Mouse (Mus musculus): ENCODE measurements around the gene Slc35b4. TPM values are rescaled to one million over a fixed set of nuclear protein-coding genes. Genes with fewer than 3 reads are reported as not detected.

The Slc35b4 gene
- 37.3 and 42.6 TPM in 2 replicates for polyA plus RNA-seq (2015; fragmentation: Nextera tagmentation; extraction: Ambion mirVana)

- WGBS, result under 1% methylated on average over 29 of the region's 29 CpGs
- 0 out of 2 replicates have a peak, but pooled peaks cover 4% of the 10 kb centered on the region for H3K4me1 ChIP-seq (replicated peaks)
- peak within 1 kb of the TSS; percentile 86 for H3K9ac ChIP-seq
- H3K4me3 ChIP-seq (replicated peaks), result peak within 1 kb of the TSS; percentile 81
- H3K27me3 ChIP-seq (replicated peaks), result no peaks in the 10 kb centered on the region
- peak within 1 kb of the TSS; percentile 66 for H3K4me2 ChIP-seq (replicated peaks)
- H3K27ac ChIP-seq, result peak within 1 kb of the TSS; percentile 71
- H3K9me3 ChIP-seq, result no peaks in the 10 kb centered on the region
- ATAC-seq, result peak; percentile 100
- no peaks in the 10 kb centered on the region for H3K36me3 ChIP-seq
Measured at GRCm38 (mm10) chr6:34176864-34177247, at the start of gene Slc35b4. Slc35b4 (minus strand) TSS chr6:34177111.

GRCm38 (mm10) chr6:34225004-34225599, 48.2 kb upstream of the Slc35b4 start:
- H3K4me2 ChIP-seq (replicated peaks), result no peak overlapping the region
- H3K27me3 ChIP-seq (replicated peaks), result no peaks in the 10 kb centered on the region
- no peaks in the 10 kb centered on the region for H3K4me1 ChIP-seq (replicated peaks)
- H3K9me3 ChIP-seq, result no peaks in the 10 kb centered on the region
- no peak overlapping the region for H3K27ac ChIP-seq
- 94% methylated on average over 3 of the region's 3 CpGs for WGBS
- ATAC-seq, result no peak
- H3K36me3 ChIP-seq, result no peaks in the 10 kb centered on the region
- no peak overlapping the region for H3K9ac ChIP-seq
- H3K4me3 ChIP-seq (replicated peaks), result no peak overlapping the region

DNA sequence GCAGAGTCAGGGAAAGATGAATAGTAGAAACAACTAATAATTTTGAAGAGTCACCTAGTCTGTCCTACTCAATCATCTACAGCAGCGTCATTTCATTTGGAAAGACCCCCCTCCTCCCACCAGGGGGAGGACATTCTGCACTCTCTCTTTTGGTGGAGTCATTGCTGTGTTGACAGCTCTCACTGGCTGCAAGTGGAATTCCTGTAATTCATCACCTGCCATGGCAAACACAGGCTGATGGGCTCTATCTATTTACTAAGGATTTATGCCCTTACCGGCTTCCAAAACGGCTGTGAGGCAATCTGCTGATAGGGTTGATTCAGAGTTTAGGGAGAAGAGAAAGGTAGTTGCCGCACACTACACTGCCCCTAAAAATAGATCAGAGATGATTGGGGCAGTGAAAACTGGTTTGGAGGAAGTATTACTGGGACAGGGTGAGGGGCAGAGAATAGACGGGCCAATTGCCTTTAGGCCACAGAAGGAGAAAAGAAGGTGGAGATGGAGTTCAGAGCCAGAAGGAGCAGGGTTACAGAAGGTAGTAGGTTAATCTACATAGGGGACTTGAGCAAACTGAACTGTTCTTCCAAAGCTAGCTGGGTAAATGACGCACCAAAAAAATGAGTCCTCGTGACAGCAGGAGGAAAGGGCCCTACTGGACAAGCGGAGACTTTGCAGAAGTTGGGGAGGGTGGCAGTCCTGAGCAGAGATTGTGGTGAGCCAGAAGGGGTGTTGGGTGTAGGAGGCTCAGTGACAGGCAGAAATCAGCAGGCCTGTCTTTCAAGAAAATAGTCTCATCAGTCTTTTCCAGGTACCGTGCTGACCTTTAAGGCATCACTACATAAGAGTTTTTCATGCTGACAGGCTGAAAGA, 39.8 kb upstream of the Slc35b4 start:
- H3K27me3 ChIP-seq (replicated peaks), result no peaks in the 10 kb centered on the region
- no peak overlapping the region for H3K4me3 ChIP-seq (replicated peaks)
- WGBS, result 26% methylated on average over 9 of the region's 9 CpGs
- no peak overlapping the region for H3K9ac ChIP-seq
- H3K9me3 ChIP-seq, result no peaks in the 10 kb centered on the region
- H3K27ac ChIP-seq, result no peak overlapping the region
- H3K4me1 ChIP-seq (replicated peaks), result no peaks in the 10 kb centered on the region
- no peak overlapping the region for H3K4me2 ChIP-seq (replicated peaks)
- no peaks in the 10 kb centered on the region for H3K36me3 ChIP-seq
- ATAC-seq, result no peak

DNA sequence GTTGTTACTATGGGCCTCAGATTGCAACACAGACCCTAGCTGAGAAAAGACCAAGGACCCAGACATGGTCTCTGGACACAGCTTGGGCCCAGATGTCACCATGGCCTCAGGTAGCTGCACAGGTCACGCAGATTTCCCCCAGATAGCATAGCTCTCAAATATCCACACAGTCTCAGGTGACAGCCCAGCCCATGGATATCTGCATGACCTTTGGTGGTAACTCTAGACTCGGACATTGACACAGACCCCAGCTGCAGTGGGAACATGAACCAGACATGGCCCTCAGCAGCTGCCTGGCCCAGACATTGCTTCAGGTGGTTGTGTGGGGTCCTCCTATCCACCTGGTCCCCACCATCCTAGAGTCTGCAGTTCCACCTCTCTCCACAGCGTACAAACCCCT, 28.8 kb upstream of the Slc35b4 start:
- WGBS, result 87% methylated on average over 3 of the region's 3 CpGs
- H3K9ac ChIP-seq, result no peak overlapping the region
- no peak overlapping the region for H3K27ac ChIP-seq
- no peak overlapping the region for H3K4me3 ChIP-seq (replicated peaks)
- H3K27me3 ChIP-seq (replicated peaks), result 0 out of 2 replicates have a peak, but pooled peaks cover 4% of the 10 kb centered on the region
- H3K36me3 ChIP-seq, result no peaks in the 10 kb centered on the region
- no peaks in the 10 kb centered on the region for H3K4me1 ChIP-seq (replicated peaks)
- H3K9me3 ChIP-seq, result no peaks in the 10 kb centered on the region
- ATAC-seq, result no peak
- H3K4me2 ChIP-seq (replicated peaks), result no peak overlapping the region

GRCm38 (mm10) chr6:34204971-34205572, 28.2 kb upstream of the Slc35b4 start:
- WGBS, result 68% methylated on average over 8 of the region's 8 CpGs
- no peak overlapping the region for H3K4me2 ChIP-seq (replicated peaks)
- H3K27ac ChIP-seq, result no peak overlapping the region
- H3K36me3 ChIP-seq, result no peaks in the 10 kb centered on the region
- no peak overlapping the region for H3K4me3 ChIP-seq (replicated peaks)
- H3K9ac ChIP-seq, result no peak overlapping the region
- ATAC-seq, result no peak
- 0 out of 2 replicates have a peak, but pooled peaks cover 4% of the 10 kb centered on the region for H3K27me3 ChIP-seq (replicated peaks)
- no peaks in the 10 kb centered on the region for H3K9me3 ChIP-seq
- no peaks in the 10 kb centered on the region for H3K4me1 ChIP-seq (replicated peaks)

DNA sequence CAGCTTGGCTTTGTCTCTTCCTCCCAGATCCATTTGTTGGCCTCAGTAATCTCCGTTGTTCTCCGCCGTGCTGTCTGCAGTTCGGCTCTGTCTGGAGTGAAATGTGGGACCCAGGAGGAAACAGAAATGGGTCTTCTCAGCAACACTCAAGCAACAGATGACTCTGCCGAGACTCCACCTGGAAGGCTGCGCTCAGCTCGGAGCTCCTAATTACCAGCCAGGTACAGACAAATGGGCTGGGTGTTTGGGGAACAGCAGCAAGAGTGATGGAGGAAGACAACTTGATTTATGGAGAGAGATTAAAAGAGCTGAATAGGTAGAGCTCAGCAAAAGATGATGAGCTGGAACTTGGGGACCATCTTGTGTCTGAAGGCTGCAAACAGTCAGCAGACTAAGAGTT, 26.6 kb upstream of the Slc35b4 start:
- no peak for ATAC-seq
- no peak overlapping the region for H3K4me2 ChIP-seq (replicated peaks)
- 65% methylated on average over 7 of the region's 7 CpGs for WGBS

DNA sequence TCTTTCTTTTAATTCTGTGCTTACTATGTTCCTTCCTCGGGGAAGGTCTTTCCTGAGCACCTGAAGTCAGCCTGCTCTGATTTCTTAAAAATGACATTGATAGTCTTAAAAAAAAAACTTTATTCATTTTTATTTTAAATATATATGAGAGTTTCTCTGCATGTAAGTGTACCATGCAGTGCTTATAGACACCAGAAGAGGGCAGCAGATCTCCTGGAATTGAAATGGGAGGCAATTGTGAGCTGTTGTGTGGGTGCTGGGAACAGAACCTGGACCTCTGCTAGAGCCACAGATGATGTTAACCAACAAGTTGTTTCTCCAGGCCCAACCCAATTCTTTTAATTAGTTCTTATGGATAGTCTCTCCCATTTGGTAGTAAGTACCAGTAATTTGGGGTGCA, 18.1 kb upstream of the Slc35b4 start:
- Histone ChIP-seq H3K9me3 (no peaks in the 10 kb centered on the region), H3K36me3 (no peaks in the 10 kb centered on the region), H3K27me3 (replicated peaks) (no peaks in the 10 kb centered on the region), H3K27ac (no peak overlapping the region), H3K9ac (no peak overlapping the region), H3K4me2 (replicated peaks) (no peak overlapping the region), H3K4me1 (replicated peaks) (no peaks in the 10 kb centered on the region), H3K4me3 (replicated peaks) (no peak overlapping the region)
- no peak for ATAC-seq
- 90% methylated on average over 1 of the region's 1 CpGs for WGBS

More for the DNA sequence above, 26.6 kb upstream of the Slc35b4 start:
- H3K9me3 ChIP-seq, result no peaks in the 10 kb centered on the region
- no peaks in the 10 kb centered on the region for H3K27me3 ChIP-seq (replicated peaks)
- H3K36me3 ChIP-seq, result no peaks in the 10 kb centered on the region
- no peak overlapping the region for H3K27ac ChIP-seq
- no peak overlapping the region for H3K9ac ChIP-seq
- no peak overlapping the region for H3K4me3 ChIP-seq (replicated peaks)
- H3K4me1 ChIP-seq (replicated peaks), result no peaks in the 10 kb centered on the region

GRCm38 (mm10) chr6:34193708-34194475, 17.0 kb upstream of the Slc35b4 start:
- H3K4me3 ChIP-seq (replicated peaks), result no peak overlapping the region
- no peaks in the 10 kb centered on the region for H3K27me3 ChIP-seq (replicated peaks)
- no peak overlapping the region for H3K27ac ChIP-seq
- H3K9ac ChIP-seq, result no peak overlapping the region
- H3K36me3 ChIP-seq, result no peaks in the 10 kb centered on the region
- H3K4me2 ChIP-seq (replicated peaks), result no peak overlapping the region
- H3K4me1 ChIP-seq (replicated peaks), result no peaks in the 10 kb centered on the region
- WGBS, result 47% methylated on average over 12 of the region's 12 CpGs
- no peaks in the 10 kb centered on the region for H3K9me3 ChIP-seq
- peak; percentile 28; the same call in 1 of the 2 replicates for ATAC-seq

DNA sequence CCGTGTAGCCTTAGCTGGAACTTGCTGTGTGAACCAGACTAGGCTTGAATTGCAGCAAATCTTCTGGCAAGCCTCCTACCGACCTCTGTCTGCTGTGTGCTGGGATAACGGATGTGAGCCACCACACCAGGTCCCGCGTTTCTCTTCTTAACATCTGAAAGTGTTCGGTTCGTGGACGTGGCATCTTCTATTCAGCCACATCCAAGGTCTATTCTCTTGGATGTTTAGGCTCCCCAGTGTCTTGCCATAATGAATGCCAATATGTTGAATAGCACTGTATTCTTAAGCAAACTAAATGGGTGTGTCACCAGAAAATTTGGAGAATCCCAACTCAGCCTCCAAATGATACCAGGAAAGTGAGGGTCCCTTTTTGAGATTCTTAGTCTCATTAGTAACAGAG, 14.5 kb upstream of the Slc35b4 start:
- ATAC-seq, result no peak
- 85% methylated on average over 8 of the region's 8 CpGs for WGBS
- Histone ChIP-seq H3K27me3 (replicated peaks) (no peaks in the 10 kb centered on the region), H3K4me1 (replicated peaks) (no peaks in the 10 kb centered on the region), H3K9ac (no peak overlapping the region), H3K36me3 (no peaks in the 10 kb centered on the region), H3K4me3 (replicated peaks) (no peak overlapping the region), H3K9me3 (no peaks in the 10 kb centered on the region), H3K27ac (no peak overlapping the region), H3K4me2 (replicated peaks) (no peak overlapping the region)

DNA sequence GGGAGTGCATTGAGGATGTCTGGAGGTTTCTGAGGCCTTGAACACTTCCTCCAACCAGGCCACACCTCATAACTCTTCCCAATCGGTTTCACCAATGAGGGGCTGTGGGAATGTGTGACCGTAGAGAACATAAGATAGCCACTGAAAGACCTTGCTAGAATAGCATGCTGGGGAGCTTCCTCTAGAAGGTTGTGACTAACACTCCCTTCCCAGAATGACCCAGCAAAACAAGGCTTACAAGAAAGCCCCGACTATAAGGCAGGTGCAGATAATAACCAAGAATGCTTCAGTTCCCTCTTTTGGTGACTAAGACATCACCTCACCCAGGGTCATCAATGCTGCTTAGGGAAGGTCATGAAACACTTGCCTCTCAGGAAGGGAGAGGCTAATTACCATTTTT, 12.6 kb upstream of the Slc35b4 start:
- Histone ChIP-seq H3K9ac (no peak overlapping the region), H3K4me1 (replicated peaks) (no peaks in the 10 kb centered on the region), H3K4me2 (replicated peaks) (no peak overlapping the region), H3K4me3 (replicated peaks) (no peak overlapping the region), H3K27ac (no peak overlapping the region), H3K36me3 (no peaks in the 10 kb centered on the region), H3K9me3 (no peaks in the 10 kb centered on the region), H3K27me3 (replicated peaks) (no peaks in the 10 kb centered on the region)
- no peak for ATAC-seq
- WGBS, result 87% methylated on average over 3 of the region's 3 CpGs

DNA sequence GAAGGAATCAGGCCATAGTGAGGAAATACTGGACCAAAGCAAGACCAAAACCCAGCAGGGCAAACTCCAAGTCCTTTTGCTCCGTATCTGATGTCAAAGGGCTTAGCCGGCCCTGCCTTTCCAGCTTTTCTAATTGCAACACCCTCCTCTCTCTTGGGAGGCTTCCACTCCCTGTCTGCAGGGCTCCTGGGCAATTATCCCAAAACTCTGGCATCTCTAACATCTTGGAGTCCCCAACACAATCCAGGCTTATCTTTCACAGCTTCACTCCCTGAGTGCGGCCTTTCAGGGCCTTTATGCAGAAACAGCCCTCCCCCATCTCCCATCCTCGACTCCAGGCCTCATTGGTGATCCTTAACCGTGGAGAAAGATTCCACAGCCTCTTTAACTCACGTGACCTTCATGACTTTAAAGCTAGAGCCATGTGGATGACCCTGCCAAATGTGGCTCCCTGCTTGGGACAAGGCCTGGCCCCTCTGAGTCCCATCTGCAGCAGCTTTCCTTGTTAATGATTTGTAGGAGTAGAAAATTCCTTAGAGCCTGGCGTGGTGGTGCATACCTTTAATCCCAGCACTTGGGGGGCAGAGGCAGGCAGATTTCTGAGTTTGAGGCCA, 11.2 kb upstream of the Slc35b4 start:
- H3K9ac ChIP-seq, result no peak overlapping the region
- no peak overlapping the region for H3K27ac ChIP-seq
- no peaks in the 10 kb centered on the region for H3K27me3 ChIP-seq (replicated peaks)
- ATAC-seq, result no peak
- no peaks in the 10 kb centered on the region for H3K9me3 ChIP-seq
- 57% methylated on average over 7 of the region's 7 CpGs for WGBS
- H3K4me2 ChIP-seq (replicated peaks), result no peak overlapping the region
- H3K4me1 ChIP-seq (replicated peaks), result no peaks in the 10 kb centered on the region
- no peaks in the 10 kb centered on the region for H3K36me3 ChIP-seq
- H3K4me3 ChIP-seq (replicated peaks), result no peak overlapping the region
